ENCODE assay signal across 8 mouse cellular contexts in the genomic region with DNA sequence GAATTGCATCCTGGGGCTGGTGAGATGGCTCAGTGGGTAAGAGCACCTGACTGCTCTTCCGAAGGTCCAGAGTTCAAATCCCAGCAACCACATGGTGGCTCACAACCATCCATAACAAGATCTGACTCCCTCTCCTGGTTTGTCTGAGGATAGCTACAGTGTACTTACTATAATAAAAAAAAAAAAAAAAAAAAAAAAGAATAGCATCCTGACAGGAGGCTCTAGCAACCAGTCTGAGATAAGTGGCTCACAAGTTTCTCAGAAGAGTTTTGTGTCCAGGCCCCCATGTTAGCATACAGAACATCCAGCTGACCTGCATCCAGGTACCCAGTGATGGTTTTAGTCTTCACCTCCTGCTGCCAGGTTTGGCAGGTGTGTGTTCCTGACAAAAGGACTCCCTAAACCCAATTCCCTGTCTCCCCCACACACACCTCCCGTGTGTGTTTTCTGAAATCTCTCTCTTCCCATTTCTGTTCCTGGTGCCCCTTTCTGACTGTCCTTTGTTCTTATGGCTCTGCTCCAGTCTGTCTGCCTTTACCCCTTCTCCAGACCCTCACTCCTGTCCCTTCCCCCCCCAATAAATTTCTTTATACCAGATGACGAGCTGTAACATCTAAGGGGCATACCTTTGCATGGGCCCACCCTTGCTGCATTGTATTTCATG. TPM values are rescaled to one million over a fixed set of nuclear protein-coding genes. Genes with fewer than 3 reads are reported as not detected.
A peak's percentile ranks its signal among the peaks of the same experiment; 100 is the strongest.
DNase-seq lines count a peak whose midpoint lies in the region; ATAC-seq lines count a peak whose summit lies in the region.

No protein-coding gene starts in this region.

- H3K9me3 ChIP-seq in kidney, embryonic 14.5 days (ENCODE audit: control insufficient read depth, low read length) = no peaks in the 10 kb centered on the region
- H3K9me3 ChIP-seq in heart, embryonic 15.5 days (replicated peaks) = no peaks in the 10 kb centered on the region
- H3K9me3 ChIP-seq in midbrain, embryonic 10.5 days (replicated peaks) = no peaks in the 10 kb centered on the region

- H3K36me3 ChIP-seq in kidney, embryonic 14.5 days (ENCODE audit: control insufficient read depth, insufficient read depth, low read length) = no peaks in the 10 kb centered on the region
- H3K36me3 ChIP-seq in heart, embryonic 15.5 days = no peaks in the 10 kb centered on the region
- no peaks in the 10 kb centered on the region for H3K36me3 ChIP-seq in midbrain, embryonic 10.5 days

- peaks cover 6% of the 10 kb centered on the region; the same call in 1 of the 2 replicates for H3K4me1 ChIP-seq in kidney, embryonic 14.5 days (ENCODE audit: control insufficient read depth, insufficient read depth, low read length)
- peaks cover 14% of the 10 kb centered on the region for H3K4me1 ChIP-seq in heart, embryonic 15.5 days (replicated peaks)
- H3K4me1 ChIP-seq in midbrain, embryonic 10.5 days = peaks cover 18% of the 10 kb centered on the region

- peak overlapping the region; percentile 96 for H3K4me3 ChIP-seq in kidney, embryonic 14.5 days (ENCODE audit: low read length)
- H3K4me3 ChIP-seq in heart, embryonic 15.5 days = peak overlapping the region; percentile 94
- peak overlapping the region; percentile 89 for H3K4me3 ChIP-seq in midbrain, embryonic 10.5 days

- intact Hi-C loops in left cerebral cortex, postnatal 25 days (cut with DNase I) = no loop called here

- ATAC-seq in kidney, embryonic 14.5 days (ENCODE audit: low FRiP score, low TSS enrichment) = no peak
- ATAC-seq in heart, embryonic 15.5 days (replicated peaks; ENCODE audit: insufficient number of reproducible peaks, insufficient read depth, low FRiP score, low read depth) = no peak

- DNase-seq in kidney, adult 9 months = no peak
- peak; percentile 46 for DNase-seq in NIH3T3 (ENCODE audit: low read depth)
- DNase-seq in midbrain, embryonic 10.5 days (ENCODE audit: low spot score) = no peak
- no peak for DNase-seq in left cerebral cortex, postnatal 25 days (ENCODE audit: low spot score in 2 of 2)
- no peak for DNase-seq in retina, postnatal 1 day
- DNase-seq in frontal cortex, postnatal 36 days (ENCODE audit: low spot score in 2 of 2) = no peak

- H3K27me3 ChIP-seq in kidney, embryonic 14.5 days (ENCODE audit: control insufficient read depth, insufficient read depth, low read length) = no peaks in the 10 kb centered on the region
- no peaks in the 10 kb centered on the region for H3K27me3 ChIP-seq in heart, embryonic 15.5 days
- H3K27me3 ChIP-seq in midbrain, embryonic 10.5 days (ENCODE audit: low read depth, poor library complexity, severe bottlenecking) = 0 out of 2 replicates have a peak, but pooled peaks cover 4% of the 10 kb centered on the region

- H3K27ac ChIP-seq in kidney, embryonic 14.5 days (ENCODE audit: low read depth, low read length) = peak overlapping the region; percentile 100; the same call in 1 of the 2 replicates
- peak overlapping the region; percentile 100 for H3K27ac ChIP-seq in heart, embryonic 15.5 days
- peak overlapping the region; percentile 100 for H3K27ac ChIP-seq in midbrain, embryonic 10.5 days (replicated peaks)

- peak overlapping the region; percentile 100 for H3K9ac ChIP-seq in kidney, embryonic 14.5 days (ENCODE audit: low read depth, low read length)
- peak overlapping the region; percentile 100 for H3K9ac ChIP-seq in heart, embryonic 15.5 days

- WGBS in kidney, embryonic 14.5 days = 46% methylated on average over 3 of the region's 3 CpGs
- 40% methylated on average over 3 of the region's 3 CpGs for WGBS in heart, embryonic 15.5 days
- WGBS in midbrain, embryonic 10.5 days = 53% methylated on average over 3 of the region's 3 CpGs

- peak overlapping the region; percentile 65 for H3K4me2 ChIP-seq in kidney, embryonic 14.5 days (replicated peaks; ENCODE audit: low read depth, low read length)
- peak overlapping the region; percentile 74 for H3K4me2 ChIP-seq in heart, embryonic 15.5 days

RNA-seq across cellular contexts. Expression of a gene that starts 2.2 kb away (rescaled TPM):
- polyA plus RNA-seq in kidney, embryonic 14.5 days (2014; fragmentation: Nextera tagmentation; extraction: Ambion mirVana) = 16.7 and 23.6 TPM in 2 replicates
- polyA plus RNA-seq in heart, embryonic 15.5 days (2015; fragmentation: Nextera tagmentation; extraction: Ambion mirVana) = 7.9 and 13.2 TPM in 2 replicates
- polyA plus RNA-seq in midbrain, embryonic 10.5 days (2016; fragmentation: Nextera tagmentation; extraction: Ambion mirVana) = 16.9 and 17.6 TPM in 2 replicates
- 10 to 100 TPM; 58.6 to 58.8 TPM for total RNA-seq in left cerebral cortex, postnatal 25 days (2021)

RNA-seq across cellular contexts. Expression of a gene that starts 10.9 kb away (rescaled TPM):
- polyA plus RNA-seq in kidney, embryonic 14.5 days (2014; fragmentation: Nextera tagmentation; extraction: Ambion mirVana) = 241 and 323 TPM in 2 replicates
- 187 and 209 TPM in 2 replicates for polyA plus RNA-seq in heart, embryonic 15.5 days (2015; fragmentation: Nextera tagmentation; extraction: Ambion mirVana)
- polyA plus RNA-seq in midbrain, embryonic 10.5 days (2016; fragmentation: Nextera tagmentation; extraction: Ambion mirVana) = 447 and 477 TPM in 2 replicates
- total RNA-seq in left cerebral cortex, postnatal 25 days (2021) = 100 to 1,000 TPM; 105 to 120 TPM

RNA-seq across cellular contexts. Expression of a gene that starts 54.1 kb away (rescaled TPM):
- 56.0 TPM in 2 replicates for polyA plus RNA-seq in kidney, embryonic 14.5 days (2014; fragmentation: Nextera tagmentation; extraction: Ambion mirVana)
- polyA plus RNA-seq in heart, embryonic 15.5 days (2015; fragmentation: Nextera tagmentation; extraction: Ambion mirVana) = 76.1 and 76.3 TPM in 2 replicates
- polyA plus RNA-seq in midbrain, embryonic 10.5 days (2016; fragmentation: Nextera tagmentation; extraction: Ambion mirVana) = 54.5 and 64.7 TPM in 2 replicates
- total RNA-seq in left cerebral cortex, postnatal 25 days (2021) = 10 to 100 TPM; 66.5 to 80.1 TPM
